Mouse (Mus musculus) neural tube, embryonic 15.5 days (tissue): ENCODE results near the gene Ppfia4. TPM values are rescaled to one million over a fixed set of nuclear protein-coding genes. Genes with fewer than 3 reads are reported as not detected.

ENCODE experiments used
- polyA plus RNA-seq: library from polyadenylated mRNA; unstranded; fragments of >200 nt; fragmentation: Nextera tagmentation; extraction: Ambion mirVana; gene quantifications from 2 replicates; pipeline ENCODE4 v1.2.1, GENCODE M21; 2015

The Ppfia4 gene
- polyA plus RNA-seq, 1 experiment from 2014 or later, result 31.6 TPM

Other genes starting within 250 kb of the Ppfia4 start
- gene Chit1, start 221.7 kb downstream of the Ppfia4 start, polyA plus RNA-seq, result 0.87 and 0.89 TPM in 2 replicates
- 2.0 and 2.1 TPM in 2 replicates for gene Chil1, start 150.8 kb downstream of the Ppfia4 start, polyA plus RNA-seq
- 2.7 and 4.4 TPM in 2 replicates for gene Mybph, start 139.5 kb downstream of the Ppfia4 start, polyA plus RNA-seq
- gene Adora1, start 97.5 kb downstream of the Ppfia4 start, polyA plus RNA-seq, result 23.8 and 28.8 TPM in 2 replicates
- gene Myog, start 42.9 kb downstream of the Ppfia4 start, polyA plus RNA-seq, result 7.1 and 9.9 TPM in 2 replicates
- 110 and 112 TPM in 2 replicates for gene Tmem183a, start 29.1 kb upstream of the Ppfia4 start, polyA plus RNA-seq
- not detected in 2 replicates for gene 4933406M09Rik, start 53.0 kb upstream of the Ppfia4 start, polyA plus RNA-seq
- 18.6 and 24.3 TPM in 2 replicates for gene Cyb5r1, start 72.6 kb upstream of the Ppfia4 start, polyA plus RNA-seq
- 84.7 and 86.0 TPM in 2 replicates for gene Adipor1, start 82.5 kb upstream of the Ppfia4 start, polyA plus RNA-seq
- gene Klhl12, start 122.6 kb upstream of the Ppfia4 start, polyA plus RNA-seq, result 35.6 and 36.7 TPM in 2 replicates
- gene Rabif, start 161.7 kb upstream of the Ppfia4 start, polyA plus RNA-seq, result 70.1 and 76.8 TPM in 2 replicates
- gene Mgat4e, start 216.8 kb upstream of the Ppfia4 start, polyA plus RNA-seq, result not detected in 2 replicates
- 59.0 and 59.5 TPM in 2 replicates for gene Kdm5b, start 227.2 kb upstream of the Ppfia4 start, polyA plus RNA-seq